Mouse (Mus musculus) heart, postnatal 0 days (tissue): ENCODE measurements around the gene Pi4k2a. TPM values are rescaled to one million over a fixed set of nuclear protein-coding genes. Genes with fewer than 3 reads are reported as not detected.

Experiments used
- ATAC-seq: fragments of 200-750 bp; cut with Nextera tagmentation; 2 replicates; pipeline ENCODE4 v1.8.0; 2017; ENCODE audit warnings: low read depth, moderate number of reproducible peaks, moderate library complexity; ENCODE audit not compliant: insufficient read depth
- DNase-seq: peaks from one replicate; pipeline ENCODE4 v3.0.0-alpha.2; 2016; ENCODE audit warnings: low spot score
- H3K27ac ChIP-seq: fragments of 300-500 bp; sonication (generic); 2 replicates; pipeline ENCODE4 v1.5.1; 2014; ENCODE audit warnings: low read depth, mild to moderate bottlenecking
- H3K27me3 ChIP-seq: fragments of 300-500 bp; sonication (generic); 2 replicates; pipeline ENCODE4 v1.6.1; 2014; ENCODE audit warnings: low read length, mixed read lengths; ENCODE audit not compliant: control insufficient read depth, insufficient read depth
- H3K36me3 ChIP-seq: fragments of 300-500 bp; sonication (generic); replicated peaks from 2 replicates; pipeline ENCODE4 v1.6.1; 2014; ENCODE audit warnings: low read length, mixed read lengths; ENCODE audit not compliant: control insufficient read depth, insufficient read depth
- H3K4me1 ChIP-seq: fragments of 300-500 bp; sonication (generic); 2 replicates; pipeline ENCODE4 v1.6.1; 2014; ENCODE audit warnings: antibody characterized with exemption; ENCODE audit not compliant: control insufficient read depth, insufficient read depth
- H3K4me2 ChIP-seq: fragments of 300-500 bp; sonication (generic); 2 replicates; pipeline ENCODE4 v1.6.1; 2014; ENCODE audit warnings: low read depth, mild to moderate bottlenecking, low read length, moderate library complexity
- H3K4me3 ChIP-seq: fragments of 300-500 bp; sonication (generic); 2 replicates; pipeline ENCODE4 v1.5.1; 2014; ENCODE audit warnings: low read depth, low read length
- H3K9ac ChIP-seq: fragments of 300-500 bp; sonication (generic); replicated peaks from 2 replicates; pipeline ENCODE4 v1.6.1; 2014; ENCODE audit warnings: low read depth, low read length, mixed read lengths
- H3K9me3 ChIP-seq: fragments of 300-500 bp; sonication (generic); replicated peaks from 2 replicates; pipeline ENCODE4 v1.6.1; 2016; ENCODE audit warnings: low read length; ENCODE audit not compliant: control insufficient read depth
- CTCF ChIP-seq: IDR thresholded peaks from 2 replicates; pipeline ENCODE4 v1.5.1; 2016; ENCODE audit warnings: antibody characterized with exemption, control low read depth, low read depth
- EP300 ChIP-seq: IDR thresholded peaks from 2 replicates; pipeline ENCODE4 v1.6.1; 2016; ENCODE audit warnings: antibody characterized with exemption, low read depth
- WGBS: fragments of 180-500 bp; shearing (Covaris S2); extraction: QIAGEN DNeasy Blood & Tissue Kit; methylation state at CpG from one replicate; pipeline ENCODE4 v1.1.7; 2014; 5-methylcytosine and 5-hydroxymethylcytosine counted together
- polyA plus RNA-seq: library from polyadenylated mRNA; unstranded; fragments of >200 nt; fragmentation: Nextera tagmentation; extraction: Ambion mirVana; gene quantifications from 2 replicates; pipeline ENCODE4 v1.2.1, GENCODE M21; 2015
- total RNA-seq: library from RNA; depleted of rRNA; stranded (reverse); fragments of >200 nt; gene quantifications from 2 replicates; pipeline ENCODE4 v1.2.3, GENCODE M21; 2014; ENCODE audit warnings: low replicate concordance

The Pi4k2a gene
- total and polyA plus RNA-seq, 2 experiments from 2014 or later = 6.7 to 13.4 TPM

DNA sequence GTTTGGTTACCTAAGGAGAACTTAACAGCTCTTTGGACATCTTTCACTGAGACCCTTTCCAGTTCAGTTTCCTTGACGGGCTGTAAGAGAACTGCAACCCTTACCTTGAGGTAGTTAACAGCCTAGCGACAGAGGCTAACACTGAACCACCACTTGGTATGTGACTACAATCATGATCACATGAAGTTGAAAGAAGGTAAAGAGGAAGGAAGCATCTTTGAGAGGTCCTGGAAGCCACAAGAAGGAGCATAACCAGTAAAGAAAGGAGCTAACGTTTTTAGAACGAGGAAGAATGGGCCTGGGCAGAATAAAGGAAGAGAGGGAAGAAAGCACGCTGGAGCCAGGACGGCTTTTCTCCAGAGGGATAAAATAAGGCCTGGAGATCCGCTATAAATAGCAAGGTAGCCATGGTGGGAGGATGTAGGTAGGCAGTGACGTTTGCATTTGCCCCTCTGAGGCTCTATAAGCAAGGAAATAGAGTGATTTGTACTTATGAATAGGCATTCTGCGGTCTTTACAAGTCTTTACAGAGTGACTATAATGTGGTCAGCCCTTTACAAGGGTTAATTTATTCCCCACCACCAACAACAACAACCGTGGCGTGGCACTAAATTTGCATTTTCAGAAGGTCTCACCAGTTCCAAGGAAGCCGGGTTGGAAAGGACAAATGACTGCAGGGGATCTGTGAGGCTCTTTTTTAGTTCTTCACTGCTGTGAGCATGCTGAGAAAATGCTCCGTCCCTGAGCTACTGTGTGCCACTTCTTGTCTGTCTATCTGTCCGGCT is 39.4 kb downstream of the Pi4k2a start:
- 34% methylated on average over 14 of the region's 14 CpGs for WGBS
- peaks cover 9% of the 10 kb centered on the region; the same call in 1 of the 2 replicates for H3K4me1 ChIP-seq
- peak overlapping the region; percentile 62 for H3K4me3 ChIP-seq
- ATAC-seq (no peak), DNase-seq (no peak)
- peak overlapping the region; percentile 87 for H3K27ac ChIP-seq
- peak overlapping the region; percentile 90 for H3K4me2 ChIP-seq
- H3K27me3 ChIP-seq = no peaks in the 10 kb centered on the region
- no peak overlapping the region; the same call in 1 of the 2 replicates for H3K9ac ChIP-seq
- TF ChIP-seq CTCF (no peak), EP300 (0 out of 2 replicates have a peak, but pooled peaks have one; percentile 20)
- H3K36me3 ChIP-seq = 0 out of 2 replicates have a peak, but pooled peaks cover 1% of the 10 kb centered on the region
- no peaks in the 10 kb centered on the region for H3K9me3 ChIP-seq

DNA sequence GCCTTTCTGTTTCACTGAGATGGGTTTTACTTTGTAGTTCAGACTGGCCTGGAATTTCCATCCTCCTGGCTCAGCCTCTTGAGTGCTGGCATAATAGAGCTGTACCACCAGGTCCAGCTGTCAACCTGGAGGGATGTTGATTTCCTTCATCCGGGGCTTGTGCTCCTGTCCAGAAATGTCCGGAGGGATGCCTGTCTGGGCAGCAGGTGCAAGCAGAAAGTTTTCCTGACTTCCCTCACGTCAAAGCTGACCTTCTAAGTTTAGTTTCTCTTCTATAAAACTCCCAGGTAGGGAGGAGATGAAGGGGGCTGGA is 40.0 kb downstream of the Pi4k2a start:
- H3K36me3 ChIP-seq = no peaks in the 10 kb centered on the region
- no peaks in the 10 kb centered on the region for H3K27me3 ChIP-seq
- H3K9me3 ChIP-seq = no peaks in the 10 kb centered on the region
- H3K27ac ChIP-seq = peak overlapping the region; percentile 87
- no peak overlapping the region for H3K4me2 ChIP-seq
- peaks cover 9% of the 10 kb centered on the region; the same call in 1 of the 2 replicates for H3K4me1 ChIP-seq
- H3K4me3 ChIP-seq = no peak overlapping the region
- 70% methylated on average over 3 of the region's 3 CpGs for WGBS
- DNase-seq = no peak
- H3K9ac ChIP-seq = no peak overlapping the region
- no peak for ATAC-seq
- TF ChIP-seq EP300 (no peak), CTCF (no peak)

DNA sequence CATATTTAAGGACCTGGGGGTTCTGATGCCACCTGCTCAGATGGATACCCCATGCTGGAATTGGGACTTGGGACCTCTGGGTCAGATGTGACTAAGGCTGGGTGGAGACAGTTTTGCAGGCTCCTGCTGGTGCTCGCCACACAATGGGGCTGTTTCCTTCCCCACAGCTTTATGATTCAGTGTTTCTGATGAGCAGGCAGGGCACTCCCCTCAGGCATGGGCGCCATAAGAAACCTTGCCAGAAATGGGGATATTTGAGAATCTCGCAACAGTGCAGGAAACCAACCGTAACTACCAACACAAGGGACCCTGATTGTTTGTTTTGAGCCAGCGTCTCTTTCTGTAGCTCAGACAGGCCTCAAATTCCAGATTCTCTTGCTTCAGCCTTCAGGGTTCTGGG is 40.8 kb downstream of the Pi4k2a start:
- WGBS = 65% methylated on average over 5 of the region's 5 CpGs
- ATAC-seq (no peak), DNase-seq (no peak)
- Histone ChIP-seq H3K27ac (no peak overlapping the region), H3K36me3 (no peaks in the 10 kb centered on the region), H3K27me3 (no peaks in the 10 kb centered on the region), H3K4me1 (peaks cover 9% of the 10 kb centered on the region; the same call in 1 of the 2 replicates), H3K4me2 (no peak overlapping the region), H3K4me3 (no peak overlapping the region), H3K9me3 (no peaks in the 10 kb centered on the region), H3K9ac (no peak overlapping the region)
- TF ChIP-seq EP300 (no peak), CTCF (no peak)

DNA sequence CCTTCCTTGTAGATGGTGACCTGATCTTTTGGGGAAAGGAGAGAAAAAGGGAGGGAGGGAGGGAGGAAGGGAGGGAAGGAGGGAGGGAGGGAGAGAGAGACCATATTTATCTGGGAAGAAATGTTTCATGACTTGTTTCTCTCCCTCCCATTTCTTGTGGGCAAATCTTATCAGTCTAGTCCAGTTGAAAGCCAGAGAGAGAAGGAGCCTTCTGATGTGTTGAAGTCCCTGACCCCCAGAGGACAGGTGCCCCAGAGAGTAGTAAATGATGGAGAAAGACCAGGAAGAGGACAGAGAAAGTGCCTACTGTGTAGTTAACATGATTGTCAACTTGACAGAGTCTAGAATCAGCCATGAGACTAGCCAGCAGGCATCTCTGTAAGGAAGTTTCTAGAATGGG is 44.8 kb downstream of the Pi4k2a start:
- Histone ChIP-seq H3K4me3 (no peak overlapping the region), H3K9ac (no peak overlapping the region), H3K4me2 (no peak overlapping the region), H3K9me3 (no peaks in the 10 kb centered on the region), H3K4me1 (peaks cover 2% of the 10 kb centered on the region; the same call in 1 of the 2 replicates), H3K36me3 (no peaks in the 10 kb centered on the region), H3K27me3 (no peaks in the 10 kb centered on the region), H3K27ac (no peak overlapping the region)
- ATAC-seq = no peak
- TF ChIP-seq CTCF (no peak), EP300 (no peak)
- no peak for DNase-seq

- H3K9ac ChIP-seq = no peak overlapping the region
- 48% methylated on average over 5 of the region's 5 CpGs for WGBS
- H3K36me3 ChIP-seq = no peaks in the 10 kb centered on the region
- DNase-seq (no peak), ATAC-seq (no peak)
- H3K4me3 ChIP-seq = no peak overlapping the region
- H3K4me2 ChIP-seq = no peak overlapping the region
- H3K27ac ChIP-seq = no peak overlapping the region
- TF ChIP-seq CTCF = no peak
- no peak for TF ChIP-seq EP300
- H3K4me1 ChIP-seq = no peaks in the 10 kb centered on the region
- no peaks in the 10 kb centered on the region for H3K27me3 ChIP-seq
- no peaks in the 10 kb centered on the region for H3K9me3 ChIP-seq
Measured at GRCm38 (mm10) chr19:42136126-42136525, 45.9 kb downstream of the Pi4k2a start.
